Mouse (Mus musculus) granulocyte monocyte progenitor cell, adult 5-6 weeks (primary cell): ENCODE data around the gene Insig2. TPM values are rescaled to one million over a fixed set of nuclear protein-coding genes. Genes with fewer than 3 reads are reported as not detected.

Experiments used
- ATAC-seq: replicated peaks from 2 replicates; pipeline ENCODE4 v1.8.0; 2016; ENCODE audit warnings: mild to moderate bottlenecking, moderate TSS enrichment, inconsistent platforms; ENCODE audit not compliant: poor library complexity, severe bottlenecking
- total RNA-seq, 2 experiments: library from RNA; stranded (forward) in 1 of 2; stranded (reverse) in 1 of 2; fragments of 200-712, 200-1000 nt in 1 of 2; fragments of >200 nt in 1 of 2; fragmentation: Nextera tagmentation in 1 of 2; gene quantifications; 2 replicates each; pipeline ENCODE4 v1.2.3; 2014 to 2017

Insig2 gene
- total RNA-seq, 2 experiments from 2014 or later = 5.4 to 48.4 TPM

- ATAC-seq = peak; percentile 91
Measured at GRCm38 (mm10) chr1:121327344-121328192, 4.8 kb downstream of the Insig2 start.

DNA sequence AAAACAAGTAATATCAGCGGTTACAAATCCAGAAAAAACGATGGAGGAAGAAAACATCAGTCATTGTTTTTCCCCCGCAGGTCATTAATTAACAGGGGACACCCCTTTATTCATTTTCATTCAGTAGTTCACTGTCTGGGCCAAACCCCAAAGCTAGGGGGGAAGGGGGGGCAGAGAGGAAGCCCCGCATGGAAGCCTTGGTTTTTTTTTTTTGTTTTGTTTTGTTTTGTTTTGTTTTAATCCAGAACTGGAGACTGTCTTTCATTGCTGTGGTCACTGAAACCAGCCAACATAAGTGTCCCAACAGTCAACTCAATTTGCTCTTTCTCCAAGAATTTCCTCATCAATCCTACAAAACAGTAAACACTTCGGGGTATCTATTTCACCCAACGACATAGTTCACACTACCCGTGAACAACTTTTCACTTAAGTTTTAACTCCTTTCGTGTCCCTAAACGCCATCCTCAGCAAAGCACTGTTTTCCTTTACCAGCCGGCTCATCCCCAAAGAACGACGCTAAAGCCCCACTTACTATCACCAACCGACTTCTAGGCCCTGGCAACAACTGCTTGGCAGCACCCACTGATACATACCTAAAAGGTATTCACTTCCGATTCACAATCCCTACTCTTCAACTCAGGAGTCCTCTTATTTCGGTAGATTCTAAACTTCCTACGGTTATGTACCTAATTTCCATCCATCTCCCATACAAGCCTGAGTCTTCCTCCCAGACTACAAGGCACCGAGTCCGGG lies 5.6 kb downstream of the Insig2 start:
- ATAC-seq = no peak

- ATAC-seq = no peak
Measured at GRCm38 (mm10) chr1:121323501-121323900, 8.9 kb downstream of the Insig2 start.

GRCm38 (mm10) chr1:121314766-121315428 lies 17.5 kb downstream of the Insig2 start:
- ATAC-seq = peak; percentile 64

DNA sequence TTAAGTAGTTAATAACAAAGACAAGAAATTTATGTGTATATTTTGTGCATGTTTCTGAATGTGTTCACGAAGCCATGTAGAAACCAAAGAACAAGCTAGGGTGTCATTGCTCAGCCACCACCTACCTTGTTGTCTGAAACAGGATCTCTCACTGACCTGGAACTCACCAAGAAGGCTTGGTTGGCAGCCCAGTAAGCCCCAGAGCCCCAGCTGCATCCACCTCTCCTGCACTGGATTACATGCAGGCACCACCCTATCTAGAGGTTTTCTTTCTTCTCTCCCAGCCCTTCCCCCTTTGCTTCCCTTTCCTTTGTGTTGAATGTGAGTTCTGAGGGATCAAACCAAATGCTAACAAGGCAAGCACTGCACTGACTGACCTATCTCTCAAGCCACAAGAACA lies 19.2 kb downstream of the Insig2 start:
- no peak for ATAC-seq

DNA sequence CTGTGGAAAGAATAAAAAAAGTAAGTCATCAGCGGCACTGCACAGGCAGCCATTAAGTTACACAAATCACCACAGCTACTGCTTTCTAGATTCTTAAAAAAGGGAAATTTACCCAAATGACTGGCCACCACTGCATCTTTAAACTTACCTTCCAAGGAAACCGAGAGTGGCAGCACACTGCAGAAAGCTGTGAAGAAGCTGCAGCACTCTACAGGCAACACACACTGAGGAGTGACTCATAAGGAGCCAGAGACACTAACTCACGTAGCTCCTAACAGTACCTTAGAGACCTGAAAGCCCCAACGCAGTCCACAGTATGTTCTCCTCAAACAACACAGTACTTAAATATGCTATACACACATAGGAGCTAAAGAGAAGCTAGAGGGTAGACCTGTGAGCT lies 20.1 kb downstream of the Insig2 start:
- no peak for ATAC-seq

DNA sequence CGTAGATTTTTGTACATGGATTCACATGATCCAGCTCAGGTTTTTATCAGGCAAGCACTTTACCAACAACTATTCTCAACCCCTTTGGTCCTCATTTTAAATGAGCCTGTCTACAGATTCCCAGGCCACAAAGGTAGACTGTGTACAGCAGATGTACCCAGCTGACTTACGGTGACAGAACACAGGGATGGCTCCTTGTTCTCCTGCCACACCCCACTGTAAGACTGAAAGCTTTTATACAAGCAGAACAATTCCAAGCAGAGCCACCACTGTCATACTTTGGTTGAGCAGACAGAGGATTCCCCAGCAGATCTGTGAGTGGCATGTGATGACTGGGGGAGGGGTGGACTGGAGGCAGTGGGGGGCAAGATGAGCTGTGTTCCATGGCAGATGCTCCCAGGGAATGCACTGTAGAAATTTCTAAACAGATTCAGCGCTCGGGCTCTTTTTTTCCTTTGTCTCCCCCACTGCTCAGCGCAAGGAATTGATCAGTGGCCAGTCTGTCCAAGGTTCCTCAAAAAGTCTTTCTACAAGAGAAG lies 35.6 kb downstream of the Insig2 start:
- ATAC-seq = no peak

DNA sequence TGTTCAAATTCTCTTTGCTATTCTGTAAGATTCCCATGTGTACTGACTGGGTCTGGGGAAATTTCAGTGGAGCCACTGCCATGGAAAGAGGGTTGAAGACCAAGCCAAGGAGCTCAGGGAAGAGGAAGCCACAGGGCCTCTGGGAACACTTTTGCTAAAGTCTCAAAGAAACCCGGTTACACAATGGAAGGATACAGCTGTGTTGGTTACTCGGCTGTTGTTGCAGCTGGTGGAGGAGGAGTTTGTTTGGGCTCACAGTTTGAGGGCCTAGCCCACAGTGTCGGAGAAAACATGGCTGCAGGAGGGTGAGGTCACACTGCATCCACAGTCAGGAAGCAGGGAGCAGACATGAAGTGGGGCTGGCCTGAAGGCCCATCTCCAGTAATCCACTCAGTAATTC lies 38.8 kb downstream of the Insig2 start:
- 0 out of 2 replicates have a peak, but pooled peaks have one; percentile 17 for ATAC-seq

GRCm38 (mm10) chr1:121290841-121291240 lies 41.5 kb downstream of the Insig2 start:
- no peak for ATAC-seq

- ATAC-seq = no peak
Measured at GRCm38 (mm10) chr1:121290340-121290739, 42.0 kb downstream of the Insig2 start.

DNA sequence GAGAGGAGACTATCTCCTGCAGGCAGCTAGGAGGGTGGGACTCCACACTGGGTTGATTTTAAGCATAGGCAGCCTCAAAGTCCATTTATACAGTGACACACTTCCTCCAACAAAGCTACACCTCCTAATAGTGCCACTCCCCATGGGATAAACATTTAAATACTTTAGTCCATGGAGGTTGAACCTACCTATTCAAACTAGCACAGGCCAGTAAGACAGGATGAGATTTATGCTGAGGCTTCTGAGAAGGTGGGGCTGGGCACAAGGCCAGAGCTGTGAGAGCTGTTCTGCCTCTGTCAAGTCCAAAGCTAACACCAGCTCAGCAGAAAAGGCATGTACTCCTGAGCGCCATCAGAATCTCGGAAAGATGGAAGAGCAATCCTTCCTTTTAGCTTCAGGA lies 48.2 kb downstream of the Insig2 start:
- ATAC-seq = no peak

GRCm38 (mm10) chr1:121280501-121280900 lies 51.9 kb downstream of the Insig2 start:
- ATAC-seq = no peak

- ATAC-seq = no peak
Measured at GRCm38 (mm10) chr1:121278370-121278769, 54.0 kb downstream of the Insig2 start.

DNA sequence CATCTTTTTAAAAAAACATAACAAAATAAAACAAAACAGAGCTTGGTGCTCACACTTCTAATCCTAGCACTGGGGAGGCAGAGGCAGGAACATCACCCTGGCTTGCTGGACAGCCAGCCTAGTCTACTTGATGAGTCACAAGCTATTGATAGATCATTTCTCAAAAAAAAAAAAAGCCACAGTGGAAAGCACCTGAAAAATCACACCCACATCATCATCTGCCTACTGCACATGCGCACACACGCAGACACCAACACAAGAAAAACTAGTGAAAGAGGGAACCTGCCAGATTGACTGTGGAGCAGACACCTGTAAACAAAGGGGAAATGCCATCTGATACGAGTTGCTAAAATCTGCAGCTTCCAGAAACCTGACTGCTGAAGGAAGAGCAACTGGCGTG lies 54.9 kb downstream of the Insig2 start:
- no peak for ATAC-seq

GRCm38 (mm10) chr1:121275961-121276506 lies 56.4 kb downstream of the Insig2 start:
- no peak for ATAC-seq

GRCm38 (mm10) chr1:121260171-121260741 lies 72.1 kb downstream of the Insig2 start:
- no peak for ATAC-seq
